Mouse (Mus musculus): Measurements from ENCODE around the gene Suds3. TPM values are rescaled to one million over a fixed set of nuclear protein-coding genes. Genes with fewer than 3 reads are reported as not detected.

Gene Suds3
- polyA plus RNA-seq (2015; fragmentation: Nextera tagmentation; extraction: Ambion mirVana): 76.9 and 78.2 TPM in 2 replicates

GRCm38 (mm10) chr5:117115836-117116366 is at the start of gene Suds3:
Gene Suds3, minus strand, starts transcription at chr5:117116113.
- peak; percentile 80 for ATAC-seq (ENCODE audit: low FRiP score, low read depth)
- Histone ChIP-seq H3K4me2 (replicated peaks) (peak within 1 kb of the TSS; percentile 95), H3K9ac (peak within 1 kb of the TSS; percentile 92), H3K9me3 (no peaks in the 10 kb centered on the region), H3K27me3 (peaks cover 6% of the 10 kb centered on the region), H3K27ac (peak within 1 kb of the TSS; percentile 55), H3K36me3 (peaks cover 28% of the 10 kb centered on the region), H3K4me3 (peak within 1 kb of the TSS; percentile 96), H3K4me1 (peaks cover 18% of the 10 kb centered on the region)
- WGBS: under 1% methylated on average over 44 of the region's 59 CpGs

- WGBS: 81% methylated on average over 2 of the region's 2 CpGs
- Histone ChIP-seq H3K36me3 (no peaks in the 10 kb centered on the region), H3K4me3 (no peak overlapping the region), H3K9me3 (no peaks in the 10 kb centered on the region), H3K27ac (no peak overlapping the region), H3K9ac (no peak overlapping the region), H3K4me2 (replicated peaks) (no peak overlapping the region), H3K4me1 (peaks cover 5% of the 10 kb centered on the region), H3K27me3 (no peaks in the 10 kb centered on the region)
- no peak for ATAC-seq (ENCODE audit: low FRiP score, low read depth)
These were observed 49.0 kb upstream of the Suds3 start for GRCm38 (mm10) chr5:117164923-117165322.

- WGBS: 77% methylated on average over 5 of the region's 5 CpGs
- no peaks in the 10 kb centered on the region for H3K9me3 ChIP-seq
- no peaks in the 10 kb centered on the region for H3K27me3 ChIP-seq
- H3K36me3 ChIP-seq: no peaks in the 10 kb centered on the region
- no peak overlapping the region for H3K27ac ChIP-seq
- H3K9ac ChIP-seq: no peak overlapping the region
- no peak for ATAC-seq (ENCODE audit: low FRiP score, low read depth)
- H3K4me3 ChIP-seq: no peak overlapping the region
- no peak overlapping the region for H3K4me2 ChIP-seq (replicated peaks)
- peaks cover 5% of the 10 kb centered on the region for H3K4me1 ChIP-seq
These were observed 48.6 kb upstream of the Suds3 start for GRCm38 (mm10) chr5:117164516-117164915.

- Histone ChIP-seq H3K4me2 (replicated peaks) (no peak overlapping the region), H3K27ac (no peak overlapping the region), H3K9me3 (no peaks in the 10 kb centered on the region), H3K4me3 (no peak overlapping the region), H3K27me3 (no peaks in the 10 kb centered on the region), H3K36me3 (no peaks in the 10 kb centered on the region), H3K9ac (no peak overlapping the region), H3K4me1 (peaks cover 5% of the 10 kb centered on the region)
- 93% methylated on average over 13 of the region's 13 CpGs for WGBS
- ATAC-seq (ENCODE audit: low FRiP score, low read depth): no peak
These were observed 47.9 kb upstream of the Suds3 start for GRCm38 (mm10) chr5:117163790-117164189.

GRCm38 (mm10) chr5:117160499-117160898 is 44.6 kb upstream of the Suds3 start:
- no peak overlapping the region for H3K9ac ChIP-seq
- no peaks in the 10 kb centered on the region for H3K9me3 ChIP-seq
- H3K36me3 ChIP-seq: no peaks in the 10 kb centered on the region
- peaks cover 5% of the 10 kb centered on the region for H3K4me1 ChIP-seq
- 45% methylated on average over 10 of the region's 10 CpGs for WGBS
- H3K4me3 ChIP-seq: no peak overlapping the region
- no peaks in the 10 kb centered on the region for H3K27me3 ChIP-seq
- H3K27ac ChIP-seq: no peak overlapping the region
- no peak overlapping the region for H3K4me2 ChIP-seq (replicated peaks)
- ATAC-seq (ENCODE audit: low FRiP score, low read depth): no peak

GRCm38 (mm10) chr5:117159805-117160291 is 43.9 kb upstream of the Suds3 start:
- peaks cover 5% of the 10 kb centered on the region for H3K4me1 ChIP-seq
- H3K4me2 ChIP-seq (replicated peaks): no peak overlapping the region
- H3K27ac ChIP-seq: no peak overlapping the region
- no peaks in the 10 kb centered on the region for H3K27me3 ChIP-seq
- no peaks in the 10 kb centered on the region for H3K36me3 ChIP-seq
- no peak overlapping the region for H3K4me3 ChIP-seq
- H3K9ac ChIP-seq: no peak overlapping the region; the same call in 1 of the 2 replicates
- WGBS: 44% methylated on average over 6 of the region's 6 CpGs
- H3K9me3 ChIP-seq: no peaks in the 10 kb centered on the region
- ATAC-seq (ENCODE audit: low FRiP score, low read depth): no peak

GRCm38 (mm10) chr5:117159326-117159725 is 43.4 kb upstream of the Suds3 start:
- Histone ChIP-seq H3K27ac (no peak overlapping the region), H3K27me3 (no peaks in the 10 kb centered on the region), H3K4me1 (peaks cover 5% of the 10 kb centered on the region), H3K9me3 (no peaks in the 10 kb centered on the region), H3K4me3 (no peak overlapping the region), H3K4me2 (replicated peaks) (no peak overlapping the region), H3K9ac (no peak overlapping the region), H3K36me3 (no peaks in the 10 kb centered on the region)
- 47% methylated on average over 8 of the region's 8 CpGs for WGBS
- no peak for ATAC-seq (ENCODE audit: low FRiP score, low read depth)

- H3K9me3 ChIP-seq: no peaks in the 10 kb centered on the region
- no peaks in the 10 kb centered on the region for H3K27me3 ChIP-seq
- no peak for ATAC-seq (ENCODE audit: low FRiP score, low read depth)
- 74% methylated on average over 7 of the region's 7 CpGs for WGBS
- H3K9ac ChIP-seq: no peak overlapping the region
- H3K4me3 ChIP-seq: no peak overlapping the region
- H3K36me3 ChIP-seq: no peaks in the 10 kb centered on the region
- peaks cover 5% of the 10 kb centered on the region for H3K4me1 ChIP-seq
- H3K4me2 ChIP-seq (replicated peaks): no peak overlapping the region
- no peak overlapping the region for H3K27ac ChIP-seq
These were observed 42.6 kb upstream of the Suds3 start for GRCm38 (mm10) chr5:117158335-117159018.

- H3K4me3 ChIP-seq: no peak overlapping the region
- H3K4me1 ChIP-seq: no peaks in the 10 kb centered on the region
- H3K27me3 ChIP-seq: no peaks in the 10 kb centered on the region
- H3K9me3 ChIP-seq: no peaks in the 10 kb centered on the region
- no peak overlapping the region for H3K4me2 ChIP-seq (replicated peaks)
- H3K27ac ChIP-seq: peak overlapping the region; percentile 10; the same call in 1 of the 2 replicates
- H3K9ac ChIP-seq: no peak overlapping the region
- no peak for ATAC-seq (ENCODE audit: low FRiP score, low read depth)
- H3K36me3 ChIP-seq: no peaks in the 10 kb centered on the region
- 57% methylated on average over 15 of the region's 15 CpGs for WGBS
These were observed 37.7 kb upstream of the Suds3 start for GRCm38 (mm10) chr5:117153527-117154091.

GRCm38 (mm10) chr5:117152944-117153343 is 37.0 kb upstream of the Suds3 start:
- Histone ChIP-seq H3K9me3 (no peaks in the 10 kb centered on the region), H3K27me3 (no peaks in the 10 kb centered on the region), H3K4me1 (no peaks in the 10 kb centered on the region), H3K4me2 (replicated peaks) (no peak overlapping the region), H3K27ac (no peak overlapping the region), H3K4me3 (no peak overlapping the region), H3K9ac (no peak overlapping the region), H3K36me3 (no peaks in the 10 kb centered on the region)
- no peak for ATAC-seq (ENCODE audit: low FRiP score, low read depth)

GRCm38 (mm10) chr5:117150068-117150467 is 34.2 kb upstream of the Suds3 start:
- Histone ChIP-seq H3K36me3 (no peaks in the 10 kb centered on the region), H3K9me3 (peaks cover 6% of the 10 kb centered on the region; the same call in 1 of the 2 replicates), H3K4me1 (no peaks in the 10 kb centered on the region), H3K4me3 (no peak overlapping the region), H3K9ac (no peak overlapping the region), H3K4me2 (replicated peaks) (no peak overlapping the region), H3K27ac (no peak overlapping the region), H3K27me3 (no peaks in the 10 kb centered on the region)
- ATAC-seq (ENCODE audit: low FRiP score, low read depth): no peak
- WGBS: 85% methylated on average over 5 of the region's 5 CpGs

GRCm38 (mm10) chr5:117149054-117149942 is 33.4 kb upstream of the Suds3 start:
- Histone ChIP-seq H3K27me3 (no peaks in the 10 kb centered on the region), H3K4me2 (replicated peaks) (no peak overlapping the region), H3K27ac (no peak overlapping the region), H3K4me3 (no peak overlapping the region), H3K4me1 (no peaks in the 10 kb centered on the region), H3K9me3 (peaks cover 6% of the 10 kb centered on the region; the same call in 1 of the 2 replicates), H3K36me3 (no peaks in the 10 kb centered on the region), H3K9ac (no peak overlapping the region)
- ATAC-seq (ENCODE audit: low FRiP score, low read depth): no peak
- 71% methylated on average over 16 of the region's 16 CpGs for WGBS

Data from limb, embryonic 13.5 days (tissue).